Mouse (Mus musculus) heart, adult 9 months (tissue): ENCODE data around the gene Gm21028.
"Not testable (repeated sequence)": the region's sequence is repeated elsewhere in the genome, so short reads cannot be mapped to it uniquely, and the experiment has no call there.

Experiments used
- DNase-seq, 2 experiments: peaks; one replicate each; pipeline ENCODE4 v3.0.0; 2022; ENCODE audit warnings: low spot score in 2 of 2

Gene Gm21028

DNA sequence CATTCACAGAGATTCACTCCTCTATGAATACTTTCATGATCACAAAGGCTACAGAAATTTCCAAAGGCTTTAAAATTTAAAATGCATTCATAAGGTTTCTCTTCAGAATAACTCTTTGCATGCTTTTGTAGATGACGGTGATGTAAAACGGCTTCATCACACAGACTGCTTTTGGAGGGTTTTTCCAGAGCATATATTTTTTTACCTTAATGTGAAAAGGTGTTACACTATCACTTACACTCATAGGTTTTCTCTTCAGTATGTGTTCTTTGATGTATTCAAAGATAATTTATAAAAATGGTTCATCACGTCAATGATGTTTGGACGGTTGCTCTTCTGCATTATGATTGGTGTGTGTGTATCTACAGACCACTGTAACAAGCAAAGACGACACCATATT lies at the start of gene Gm21028:
Gene Gm21028 (minus strand): TSS at position 101 of the 400 bp plus-strand sequence.
- no peak for DNase-seq

DNA sequence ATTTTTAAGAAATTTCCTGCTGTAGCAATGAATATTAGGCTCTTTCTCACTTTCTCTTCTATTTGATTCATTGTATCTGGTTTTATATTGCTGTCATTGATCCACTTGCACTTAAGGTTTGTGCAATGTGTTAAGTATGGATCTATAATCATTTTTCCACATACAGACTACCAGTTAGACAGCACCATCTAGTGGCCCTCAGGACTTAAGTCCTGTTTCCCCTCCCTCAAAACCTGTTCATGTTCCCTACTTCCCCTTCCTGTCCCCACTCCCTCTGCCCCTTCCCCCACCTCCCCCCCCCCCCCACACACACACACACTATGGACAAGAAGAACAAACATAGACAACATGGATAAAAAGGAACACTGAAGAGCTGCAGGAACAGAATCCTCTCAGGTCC lies 17.3 kb upstream of the Gm21028 start:
- not testable (repeated sequence) for DNase-seq

DNA sequence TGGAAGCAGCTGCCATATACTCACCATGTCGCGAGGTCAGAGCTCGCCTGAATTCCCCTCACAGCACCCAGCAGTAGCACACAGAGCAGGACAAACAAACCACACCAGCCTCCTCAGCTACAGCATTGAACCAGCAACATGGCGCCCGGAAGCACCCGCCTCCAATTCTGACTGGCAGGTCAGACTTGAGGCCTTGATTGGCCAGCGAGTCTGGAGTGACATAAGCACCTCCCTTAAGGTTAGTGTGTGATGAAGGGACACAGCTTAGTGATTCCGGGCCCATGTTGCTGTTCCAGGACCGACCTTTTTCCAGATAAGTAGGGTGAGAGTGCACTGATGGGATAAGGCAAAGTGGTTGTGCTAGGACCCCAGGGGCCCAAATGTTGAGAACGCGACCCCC lies 14.0 kb upstream of the Gm21028 start, which contains the start of gene Zfp977:
Gene Zfp977 (minus strand): TSS at position 135 of the 400 bp plus-strand sequence.
- DNase-seq: not testable (repeated sequence)

GRCm38 (mm10) chr7:42591311-42591710 lies 12.9 kb upstream of the Gm21028 start:
- DNase-seq: not testable (repeated sequence)

DNA sequence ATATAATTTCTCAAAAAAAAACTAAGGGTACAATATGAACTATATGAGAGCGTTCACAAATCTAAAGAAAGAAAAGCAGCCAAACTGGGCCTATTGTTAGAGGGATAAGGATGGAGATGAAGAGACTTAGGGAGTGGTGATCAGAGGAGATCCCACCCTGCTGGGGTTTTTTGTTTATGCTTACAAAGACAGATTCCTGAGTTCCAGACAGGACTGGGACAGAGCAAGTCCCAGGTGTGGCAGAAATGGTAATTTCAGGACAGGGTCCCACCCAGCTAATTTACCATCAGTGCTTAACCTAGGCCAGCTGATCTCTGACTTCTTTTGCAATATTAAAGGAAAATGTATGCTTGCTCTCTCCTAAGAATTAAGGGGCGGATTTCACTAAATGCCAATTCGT lies 26.6 kb downstream of the Gm21028 start:
- DNase-seq: no peak
